Mouse (Mus musculus): ENCODE results near the gene Pcca.

- TF ChIP-seq CTCF (IDR thresholded peaks at IDR 0.05) (no peak), POLR2A (IDR thresholded peaks at IDR 0.05; ENCODE audit: insufficient read depth, low read depth, low read length) (no peak)
These were observed 192.3 kb downstream of the Pcca start for GRCm38 (mm10) chr14:122726456-122726855.
